Mouse (Mus musculus): ENCODE data around the gene Col4a4. TPM values are rescaled to one million over a fixed set of nuclear protein-coding genes. Genes with fewer than 3 reads are reported as not detected.
A peak's percentile ranks its signal among the peaks of the same experiment; 100 is the strongest.

Col4a4 gene
- polyA plus RNA-seq, 1 experiment from 2014 or later = 0.05 TPM

DNA sequence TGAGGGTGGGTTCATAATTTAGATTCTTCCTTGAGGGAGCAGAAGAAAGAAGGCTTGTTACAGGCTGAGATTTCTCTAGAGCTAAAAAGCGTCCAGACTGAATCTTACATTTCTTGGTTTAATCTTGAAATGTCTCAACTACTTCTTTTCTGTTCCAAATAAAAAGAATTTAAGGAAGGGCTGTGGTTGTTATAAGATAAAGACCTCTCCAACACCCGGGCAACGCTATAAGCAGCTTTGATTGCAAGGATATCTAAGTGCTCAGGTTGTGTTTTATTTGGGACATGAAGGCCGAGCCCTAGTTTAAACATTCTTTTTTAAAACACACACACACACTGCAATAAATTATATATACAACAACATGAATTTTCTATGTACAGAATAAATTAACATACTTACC lies 17.2 kb downstream of the Col4a4 start:
- DNase-seq (ENCODE audit: low spot score) = no peak
- no peaks in the 10 kb centered on the region for H3K27me3 ChIP-seq (ENCODE audit: low read depth, poor library complexity, severe bottlenecking)
- no peak overlapping the region for H3K4me3 ChIP-seq
- 89% methylated on average over 4 of the region's 4 CpGs for WGBS
- no peaks in the 10 kb centered on the region for H3K9me3 ChIP-seq (replicated peaks)
- no peaks in the 10 kb centered on the region for H3K4me1 ChIP-seq
- H3K36me3 ChIP-seq = no peaks in the 10 kb centered on the region
- no peak overlapping the region for H3K27ac ChIP-seq

GRCm38 (mm10) chr1:82560223-82560622 lies 26.4 kb downstream of the Col4a4 start:
- Histone ChIP-seq H3K9me3 (replicated peaks) (no peaks in the 10 kb centered on the region), H3K4me1 (no peaks in the 10 kb centered on the region), H3K27ac (no peak overlapping the region), H3K4me3 (no peak overlapping the region), H3K27me3 (ENCODE audit: low read depth, poor library complexity, severe bottlenecking) (no peaks in the 10 kb centered on the region), H3K36me3 (no peaks in the 10 kb centered on the region)
- DNase-seq (ENCODE audit: low spot score) = no peak
- WGBS = 67% methylated on average over 4 of the region's 4 CpGs

DNA sequence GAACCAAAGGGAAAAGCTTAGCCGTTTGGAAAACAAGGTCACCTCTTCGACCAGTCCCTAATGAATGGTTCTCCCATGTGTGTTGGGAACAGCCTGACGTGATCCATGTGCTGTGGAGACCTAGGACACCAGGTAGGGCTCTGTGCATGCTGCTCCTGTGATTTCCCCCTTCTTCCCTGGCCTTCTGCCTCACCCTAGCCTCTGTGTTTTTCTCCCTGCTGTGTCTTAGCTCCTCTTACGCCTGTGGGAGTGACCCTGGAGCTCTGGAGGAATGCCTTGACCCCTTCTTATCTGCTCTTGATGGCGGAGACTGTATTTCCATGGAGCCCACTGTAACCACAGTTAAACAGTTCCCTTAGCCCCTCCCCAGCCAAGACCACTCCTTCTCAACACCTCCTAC lies 31.8 kb downstream of the Col4a4 start:
- no peaks in the 10 kb centered on the region for H3K27me3 ChIP-seq (ENCODE audit: low read depth, poor library complexity, severe bottlenecking)
- no peak overlapping the region for H3K4me3 ChIP-seq
- DNase-seq (ENCODE audit: low spot score) = no peak
- H3K4me1 ChIP-seq = no peaks in the 10 kb centered on the region
- no peak overlapping the region for H3K27ac ChIP-seq
- H3K9me3 ChIP-seq (replicated peaks) = no peaks in the 10 kb centered on the region
- WGBS = 78% methylated on average over 5 of the region's 5 CpGs
- no peaks in the 10 kb centered on the region for H3K36me3 ChIP-seq

DNA sequence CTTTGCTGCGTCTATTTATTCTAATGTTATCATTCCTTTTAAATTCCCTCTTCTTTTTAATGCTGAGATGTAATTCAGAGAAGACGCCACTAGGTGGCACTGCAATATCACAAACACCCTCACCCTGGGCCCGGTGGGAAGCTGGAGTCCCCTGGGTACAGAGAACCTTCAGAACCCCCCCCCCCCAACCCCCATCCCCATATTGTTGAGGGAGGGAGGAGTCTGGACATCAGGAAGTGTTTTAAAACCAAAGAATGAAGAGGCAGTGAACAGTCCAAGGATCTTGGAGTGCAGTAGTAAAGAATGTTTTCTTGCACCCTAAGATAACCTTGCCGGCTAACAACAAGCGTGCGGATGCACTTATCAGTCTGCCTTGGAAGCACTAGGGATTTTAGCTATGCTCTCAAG lies 32.2 kb downstream of the Col4a4 start:
- Histone ChIP-seq H3K27me3 (ENCODE audit: low read depth, poor library complexity, severe bottlenecking) (no peaks in the 10 kb centered on the region), H3K4me1 (no peaks in the 10 kb centered on the region), H3K36me3 (no peaks in the 10 kb centered on the region), H3K9me3 (replicated peaks) (no peaks in the 10 kb centered on the region), H3K4me3 (no peak overlapping the region), H3K27ac (no peak overlapping the region)
- DNase-seq (ENCODE audit: low spot score) = peak; percentile 55
- WGBS = 43% methylated on average over 6 of the region's 6 CpGs

- DNase-seq (ENCODE audit: low spot score) = no peak
- Histone ChIP-seq H3K36me3 (no peaks in the 10 kb centered on the region), H3K4me1 (peaks cover 14% of the 10 kb centered on the region), H3K27ac (no peak overlapping the region), H3K4me3 (no peak overlapping the region), H3K27me3 (ENCODE audit: low read depth, poor library complexity, severe bottlenecking) (no peaks in the 10 kb centered on the region), H3K9me3 (replicated peaks) (no peaks in the 10 kb centered on the region)
- 84% methylated on average over 8 of the region's 8 CpGs for WGBS
Measured at GRCm38 (mm10) chr1:82545199-82545960, 41.3 kb downstream of the Col4a4 start.

DNA sequence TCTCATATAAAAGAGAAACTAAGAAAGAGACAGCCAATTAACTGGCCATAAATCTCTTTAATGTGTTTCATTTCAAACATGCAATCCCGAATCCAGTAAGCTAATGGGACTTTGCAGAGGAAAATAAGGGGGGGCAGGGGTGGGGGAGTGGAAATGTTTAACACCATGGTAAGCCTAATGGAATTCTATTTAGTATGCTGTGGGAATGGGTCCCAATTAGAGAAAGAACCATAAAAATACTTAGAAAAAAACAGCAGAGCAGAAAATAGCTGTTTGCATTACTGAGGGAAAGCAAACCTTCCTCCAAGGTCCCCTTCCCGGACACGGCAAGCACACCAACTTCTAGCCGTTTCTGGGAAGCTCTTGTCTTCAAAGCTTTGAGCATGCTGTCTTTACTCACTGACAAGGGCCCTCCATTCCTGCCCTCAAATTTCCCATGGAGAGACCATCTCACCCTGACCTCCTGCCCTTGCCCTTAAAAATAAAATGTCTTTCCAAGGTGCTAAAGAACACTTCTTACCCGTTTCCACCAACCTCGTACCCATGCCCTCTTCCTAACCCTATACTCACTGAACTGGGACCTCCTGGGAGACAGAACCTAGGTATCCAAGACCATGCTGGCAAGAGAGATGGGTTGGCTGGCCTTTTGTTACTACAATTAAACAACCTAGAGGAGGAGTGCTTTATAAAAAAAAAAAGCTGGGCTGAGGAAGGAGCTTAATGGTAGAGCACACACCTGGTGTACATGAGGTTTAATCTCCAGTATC lies 42.0 kb downstream of the Col4a4 start:
- H3K27ac ChIP-seq = no peak overlapping the region
- no peak overlapping the region for H3K4me3 ChIP-seq
- peaks cover 14% of the 10 kb centered on the region for H3K4me1 ChIP-seq
- DNase-seq (ENCODE audit: low spot score) = no peak
- H3K36me3 ChIP-seq = no peaks in the 10 kb centered on the region
- 51% methylated on average over 6 of the region's 6 CpGs for WGBS
- H3K27me3 ChIP-seq (ENCODE audit: low read depth, poor library complexity, severe bottlenecking) = no peaks in the 10 kb centered on the region
- no peaks in the 10 kb centered on the region for H3K9me3 ChIP-seq (replicated peaks)

- no peak overlapping the region for H3K4me3 ChIP-seq
- H3K9me3 ChIP-seq (replicated peaks) = no peaks in the 10 kb centered on the region
- H3K27me3 ChIP-seq (ENCODE audit: low read depth, poor library complexity, severe bottlenecking) = no peaks in the 10 kb centered on the region
- 79% methylated on average over 2 of the region's 2 CpGs for WGBS
- H3K4me1 ChIP-seq = peaks cover 14% of the 10 kb centered on the region
- no peak for DNase-seq (ENCODE audit: low spot score)
- no peaks in the 10 kb centered on the region for H3K36me3 ChIP-seq
- no peak overlapping the region for H3K27ac ChIP-seq
Measured at GRCm38 (mm10) chr1:82543934-82544333, 42.7 kb downstream of the Col4a4 start.

DNA sequence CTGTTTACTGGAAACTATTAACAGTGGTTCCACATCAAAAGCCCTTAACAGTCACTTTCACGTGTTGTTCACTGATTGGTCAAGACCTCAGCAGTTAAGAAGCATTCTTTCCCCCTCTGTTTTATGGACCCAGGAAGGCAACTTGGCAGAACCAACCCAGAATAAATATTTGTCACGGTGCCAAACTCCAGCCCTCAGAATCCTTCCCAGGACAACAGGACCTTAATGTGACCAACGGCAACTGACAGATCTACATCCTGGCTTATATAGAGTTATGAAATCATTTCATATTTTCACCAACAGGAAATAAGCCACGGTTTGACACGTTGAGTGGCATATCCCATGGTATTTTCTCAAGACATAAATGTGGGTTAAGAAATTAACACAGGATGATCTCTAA lies 46.6 kb downstream of the Col4a4 start:
- Histone ChIP-seq H3K4me1 (peaks cover 15% of the 10 kb centered on the region), H3K36me3 (no peaks in the 10 kb centered on the region), H3K4me3 (no peak overlapping the region), H3K27ac (no peak overlapping the region), H3K27me3 (ENCODE audit: low read depth, poor library complexity, severe bottlenecking) (no peaks in the 10 kb centered on the region), H3K9me3 (replicated peaks) (no peaks in the 10 kb centered on the region)
- WGBS = 82% methylated on average over 5 of the region's 5 CpGs
- no peak for DNase-seq (ENCODE audit: low spot score)

- Histone ChIP-seq H3K4me3 (no peak overlapping the region), H3K27ac (no peak overlapping the region), H3K9me3 (replicated peaks) (no peaks in the 10 kb centered on the region), H3K27me3 (ENCODE audit: low read depth, poor library complexity, severe bottlenecking) (no peaks in the 10 kb centered on the region), H3K4me1 (peaks cover 3% of the 10 kb centered on the region; the same call in 1 of the 2 replicates), H3K36me3 (no peaks in the 10 kb centered on the region)
- 48% methylated on average over 3 of the region's 3 CpGs for WGBS
- DNase-seq (ENCODE audit: low spot score) = no peak
Measured at GRCm38 (mm10) chr1:82537848-82538247, 48.8 kb downstream of the Col4a4 start.

DNA sequence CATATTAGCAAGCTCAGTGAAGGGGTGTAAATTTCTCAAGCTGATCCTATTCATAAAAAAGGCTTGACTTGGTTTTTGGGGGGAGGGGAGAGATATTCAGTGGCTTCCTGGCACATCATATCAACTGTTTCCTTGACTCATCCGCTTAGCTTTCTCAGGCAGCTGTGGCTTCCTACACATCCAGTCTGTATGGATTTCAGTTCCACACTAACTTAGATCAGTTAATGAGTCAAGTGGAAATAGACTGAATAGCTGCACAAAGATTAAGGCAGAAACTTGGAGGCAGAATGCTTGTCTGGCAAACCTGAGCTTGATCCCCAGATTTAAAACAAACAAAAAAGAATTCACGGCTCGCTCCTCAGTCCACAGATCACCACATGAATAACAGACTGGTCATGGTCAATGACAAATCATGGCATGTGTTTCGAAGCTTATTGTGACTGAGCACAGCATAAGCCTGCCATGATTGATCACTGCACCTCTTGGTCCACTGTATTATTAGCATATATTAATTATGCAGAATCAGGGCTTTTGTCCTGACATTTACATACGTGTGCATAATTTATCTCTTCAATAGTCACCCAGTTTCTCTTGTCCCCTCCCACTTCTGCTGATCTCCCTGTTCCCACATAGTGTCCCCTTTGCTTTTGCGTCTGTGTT lies 50.0 kb downstream of the Col4a4 start:
- Histone ChIP-seq H3K4me3 (no peak overlapping the region), H3K36me3 (no peaks in the 10 kb centered on the region), H3K27me3 (ENCODE audit: low read depth, poor library complexity, severe bottlenecking) (no peaks in the 10 kb centered on the region), H3K27ac (no peak overlapping the region), H3K4me1 (peaks cover 3% of the 10 kb centered on the region; the same call in 1 of the 2 replicates), H3K9me3 (replicated peaks) (no peaks in the 10 kb centered on the region)
- WGBS = 83% methylated on average over 6 of the region's 6 CpGs
- DNase-seq (ENCODE audit: low spot score) = no peak

DNA sequence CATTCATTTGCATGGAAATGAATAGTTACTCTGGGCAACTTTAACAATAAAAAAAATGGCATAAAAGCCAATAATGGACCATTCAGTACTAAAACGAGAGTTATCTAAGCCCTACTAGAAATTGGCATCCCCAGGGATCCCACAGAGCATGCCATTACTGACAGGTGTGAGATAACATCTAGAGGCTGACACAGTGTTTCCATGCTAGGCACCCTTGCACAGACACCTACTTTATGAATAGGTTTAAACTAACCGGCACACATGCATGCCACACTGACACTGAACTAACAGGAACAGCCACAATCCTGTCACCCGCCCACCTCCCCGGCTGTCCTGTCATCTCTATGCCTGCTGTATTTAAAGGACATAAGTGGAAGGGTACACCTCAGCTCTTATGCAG lies 58.7 kb downstream of the Col4a4 start:
- no peaks in the 10 kb centered on the region for H3K4me1 ChIP-seq
- no peaks in the 10 kb centered on the region for H3K36me3 ChIP-seq
- no peaks in the 10 kb centered on the region for H3K27me3 ChIP-seq (ENCODE audit: low read depth, poor library complexity, severe bottlenecking)
- no peaks in the 10 kb centered on the region for H3K9me3 ChIP-seq (replicated peaks)
- H3K4me3 ChIP-seq = no peak overlapping the region
- 85% methylated on average over 4 of the region's 4 CpGs for WGBS
- no peak for DNase-seq (ENCODE audit: low spot score)
- no peak overlapping the region for H3K27ac ChIP-seq

- Histone ChIP-seq H3K27me3 (ENCODE audit: low read depth, poor library complexity, severe bottlenecking) (no peaks in the 10 kb centered on the region), H3K36me3 (no peaks in the 10 kb centered on the region), H3K27ac (no peak overlapping the region), H3K9me3 (replicated peaks) (no peaks in the 10 kb centered on the region), H3K4me3 (no peak overlapping the region), H3K4me1 (no peaks in the 10 kb centered on the region)
- 93% methylated on average over 2 of the region's 2 CpGs for WGBS
- no peak for DNase-seq (ENCODE audit: low spot score)
Measured at GRCm38 (mm10) chr1:82491954-82492353, 94.7 kb downstream of the Col4a4 start.

DNA sequence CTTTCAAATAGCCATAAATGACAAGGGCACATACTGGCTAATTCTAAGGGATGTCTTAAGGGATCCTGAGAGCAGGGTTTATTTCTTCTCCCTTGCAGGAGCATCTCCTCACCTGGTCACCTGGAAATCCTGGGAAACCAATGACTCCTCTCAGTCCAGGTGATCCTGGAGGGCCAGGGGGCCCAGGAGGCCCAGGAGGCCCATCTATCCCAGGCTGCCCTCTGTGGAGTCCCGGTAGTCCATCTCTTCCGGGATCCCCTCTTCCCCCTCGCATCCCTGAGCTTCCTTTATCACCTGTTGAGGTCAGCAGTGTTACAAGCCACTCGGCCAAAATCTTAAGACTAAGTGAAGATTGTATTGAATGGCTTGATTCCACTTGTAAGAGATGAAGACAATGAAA lies 100.3 kb downstream of the Col4a4 start:
- Histone ChIP-seq H3K4me3 (no peak overlapping the region), H3K27ac (no peak overlapping the region), H3K36me3 (no peaks in the 10 kb centered on the region), H3K4me1 (no peaks in the 10 kb centered on the region), H3K9me3 (replicated peaks) (no peaks in the 10 kb centered on the region), H3K27me3 (ENCODE audit: low read depth, poor library complexity, severe bottlenecking) (no peaks in the 10 kb centered on the region)
- WGBS = 88% methylated on average over 4 of the region's 4 CpGs
- DNase-seq (ENCODE audit: low spot score) = no peak

Measured in limb, embryonic 10.5 days (tissue).